Mouse (Mus musculus): ENCODE data around the gene Prickle3.

- TF ChIP-seq EP300 (IDR thresholded peaks at IDR 0.05; ENCODE audit: low read depth) = no peak
- TF ChIP-seq CTCF (IDR thresholded peaks at IDR 0.05; ENCODE audit: low read depth) = no peak
Observed at GRCm38 (mm10) chrX:7610536-7611258, 46.4 kb upstream of the Prickle3 start.
